Mouse (Mus musculus) midbrain, postnatal 0 days (tissue): Measurements from ENCODE around the gene Anxa2. TPM values are rescaled to one million over a fixed set of nuclear protein-coding genes. Genes with fewer than 3 reads are reported as not detected.

Experiments
- ATAC-seq: fragments of 200-750 bp; cut with Nextera tagmentation; 2 replicates; pipeline ENCODE4 v1.8.0; 2017; ENCODE audit warnings: moderate number of reproducible peaks, mild to moderate bottlenecking, moderate TSS enrichment, moderate library complexity; ENCODE audit not compliant: low FRiP score
- DNase-seq: peaks from one replicate; pipeline ENCODE4 v3.0.0-alpha.2; 2015; ENCODE audit warnings: low spot score
- H3K27ac ChIP-seq: fragments of 300-500 bp; sonication (generic); 2 replicates; pipeline ENCODE4 v1.5.1; 2014; ENCODE audit warnings: low read depth, mild to moderate bottlenecking, low read length, mixed read lengths
- H3K27me3 ChIP-seq: fragments of 300-500 bp; sonication (generic); 2 replicates; pipeline ENCODE4 v1.6.1; 2014; ENCODE audit warnings: low read length, control low read depth, mixed read lengths; ENCODE audit not compliant: insufficient read depth
- H3K36me3 ChIP-seq: fragments of 300-500 bp; sonication (generic); 2 replicates; pipeline ENCODE4 v1.6.1; 2014; ENCODE audit warnings: low read length, control low read depth, mixed read lengths; ENCODE audit not compliant: insufficient read depth
- H3K4me1 ChIP-seq: fragments of 300-500 bp; sonication (generic); 2 replicates; pipeline ENCODE4 v1.6.1; 2014; ENCODE audit warnings: mild to moderate bottlenecking, control low read depth, antibody characterized with exemption, low read length, mixed read lengths; ENCODE audit not compliant: insufficient read depth
- H3K4me2 ChIP-seq: fragments of 300-500 bp; sonication (generic); 2 replicates; pipeline ENCODE4 v1.6.1; 2014; ENCODE audit warnings: low read depth, mild to moderate bottlenecking, low read length, mixed read lengths; ENCODE audit not compliant: poor library complexity, severe bottlenecking
- H3K4me3 ChIP-seq: fragments of 300-500 bp; sonication (generic); 2 replicates; pipeline ENCODE4 v1.5.1; 2014; ENCODE audit warnings: low read depth, mild to moderate bottlenecking, low read length, moderate library complexity
- H3K9ac ChIP-seq: fragments of 300-500 bp; sonication (generic); replicated peaks from 2 replicates; pipeline ENCODE4 v1.6.1; 2014; ENCODE audit warnings: mild to moderate bottlenecking, low read length, moderate library complexity, mixed read lengths; ENCODE audit not compliant: poor library complexity, severe bottlenecking
- H3K9me3 ChIP-seq: fragments of 300-500 bp; sonication (generic); 2 replicates; pipeline ENCODE4 v1.6.1; 2016; ENCODE audit warnings: low read length, control low read depth
- CTCF ChIP-seq: IDR thresholded peaks from 2 replicates; pipeline ENCODE4 v1.5.1; 2016; ENCODE audit warnings: antibody characterized with exemption, mild to moderate bottlenecking
- WGBS: fragments of 180-500 bp; shearing (Covaris S2); extraction: QIAGEN DNeasy Blood & Tissue Kit; methylation state at CpG from one replicate; pipeline ENCODE4 v1.1.7; 2014; 5-methylcytosine and 5-hydroxymethylcytosine counted together
- polyA plus RNA-seq: library from polyadenylated mRNA; unstranded; fragments of >200 nt; fragmentation: Nextera tagmentation; extraction: Ambion mirVana; gene quantifications from 2 replicates; pipeline ENCODE4 v1.2.1, GENCODE M21; 2015
- total RNA-seq: library from RNA; depleted of rRNA; stranded (reverse); fragments of >200 nt; gene quantifications from 2 replicates; pipeline ENCODE4 v1.2.3, GENCODE M21; 2014

The Anxa2 gene
- total and polyA plus RNA-seq, 2 experiments from 2014 or later: 68.4 to 69.2 TPM

- Histone ChIP-seq H3K4me1 (peaks cover 9% of the 10 kb centered on the region; the same call in 1 of the 2 replicates), H3K9me3 (no peaks in the 10 kb centered on the region), H3K27ac (no peak overlapping the region), H3K27me3 (peaks cover 14% of the 10 kb centered on the region), H3K4me3 (no peak overlapping the region), H3K36me3 (no peaks in the 10 kb centered on the region), H3K9ac (no peak overlapping the region), H3K4me2 (no peak overlapping the region)
- ATAC-seq: no peak
- 86% methylated on average over 15 of the region's 15 CpGs for WGBS
- DNase-seq: no peak
- TF ChIP-seq CTCF: no peak
Measured at GRCm38 (mm10) chr9:69456406-69457075, 3.1 kb downstream of the Anxa2 start.

GRCm38 (mm10) chr9:69457143-69457542, 3.7 kb downstream of the Anxa2 start:
- DNase-seq: no peak

GRCm38 (mm10) chr9:69457747-69458625, 4.6 kb downstream of the Anxa2 start:
- H3K27ac ChIP-seq: peak overlapping the region; percentile 38; the same call in 1 of the 2 replicates
- H3K4me2 ChIP-seq: no peak overlapping the region
- ATAC-seq (no peak), DNase-seq (peak; percentile 56)
- H3K27me3 ChIP-seq: peaks cover 13% of the 10 kb centered on the region
- no peaks in the 10 kb centered on the region for H3K9me3 ChIP-seq
- no peak for TF ChIP-seq CTCF
- WGBS: 61% methylated on average over 14 of the region's 14 CpGs
- no peaks in the 10 kb centered on the region for H3K36me3 ChIP-seq
- peaks cover 9% of the 10 kb centered on the region; the same call in 1 of the 2 replicates for H3K4me1 ChIP-seq
- H3K9ac ChIP-seq: no peak overlapping the region
- H3K4me3 ChIP-seq: no peak overlapping the region

More at GRCm38 (mm10) chr9:69457143-69457542, 3.7 kb downstream of the Anxa2 start:
- 98% methylated on average over 3 of the region's 3 CpGs for WGBS
- H3K27me3 ChIP-seq: peaks cover 14% of the 10 kb centered on the region
- H3K4me3 ChIP-seq: no peak overlapping the region
- no peaks in the 10 kb centered on the region for H3K36me3 ChIP-seq
- no peak overlapping the region for H3K9ac ChIP-seq
- H3K9me3 ChIP-seq: no peaks in the 10 kb centered on the region
- H3K4me1 ChIP-seq: peaks cover 9% of the 10 kb centered on the region; the same call in 1 of the 2 replicates
- ATAC-seq: no peak
- H3K4me2 ChIP-seq: no peak overlapping the region
- H3K27ac ChIP-seq: no peak overlapping the region
- TF ChIP-seq CTCF: no peak

- 74% methylated on average over 2 of the region's 2 CpGs for WGBS
- H3K9ac ChIP-seq: no peak overlapping the region
- H3K4me3 ChIP-seq: no peak overlapping the region
- H3K4me2 ChIP-seq: no peak overlapping the region
- no peaks in the 10 kb centered on the region for H3K9me3 ChIP-seq
- DNase-seq (no peak), ATAC-seq (no peak)
- 0 out of 2 replicates have a peak, but pooled peaks cover 4% of the 10 kb centered on the region for H3K4me1 ChIP-seq
- H3K27ac ChIP-seq: no peak overlapping the region
- H3K36me3 ChIP-seq: no peaks in the 10 kb centered on the region
- TF ChIP-seq CTCF: no peak
- H3K27me3 ChIP-seq: peaks cover 7% of the 10 kb centered on the region; the same call in 1 of the 2 replicates
Measured at GRCm38 (mm10) chr9:69458982-69459381, 5.6 kb downstream of the Anxa2 start.

GRCm38 (mm10) chr9:69459876-69460275, 6.5 kb downstream of the Anxa2 start:
- H3K4me3 ChIP-seq: no peak overlapping the region
- no peak overlapping the region for H3K27ac ChIP-seq
- H3K9me3 ChIP-seq: no peaks in the 10 kb centered on the region
- H3K4me2 ChIP-seq: no peak overlapping the region
- H3K9ac ChIP-seq: no peak overlapping the region
- WGBS: 91% methylated on average over 7 of the region's 7 CpGs
- no peak for TF ChIP-seq CTCF
- no peak for ATAC-seq
- peaks cover 7% of the 10 kb centered on the region; the same call in 1 of the 2 replicates for H3K27me3 ChIP-seq
- H3K36me3 ChIP-seq: no peaks in the 10 kb centered on the region
- no peak for DNase-seq
- 0 out of 2 replicates have a peak, but pooled peaks cover 4% of the 10 kb centered on the region for H3K4me1 ChIP-seq
